Mouse (Mus musculus): ENCODE results near the gene Dock8. TPM values are rescaled to one million over a fixed set of nuclear protein-coding genes. Genes with fewer than 3 reads are reported as not detected.
A peak's percentile ranks its signal among the peaks of the same experiment; 100 is the strongest.

Dock8 gene
- polyA plus RNA-seq, 2 experiments: 4.8 to 8.3 TPM

DNA sequence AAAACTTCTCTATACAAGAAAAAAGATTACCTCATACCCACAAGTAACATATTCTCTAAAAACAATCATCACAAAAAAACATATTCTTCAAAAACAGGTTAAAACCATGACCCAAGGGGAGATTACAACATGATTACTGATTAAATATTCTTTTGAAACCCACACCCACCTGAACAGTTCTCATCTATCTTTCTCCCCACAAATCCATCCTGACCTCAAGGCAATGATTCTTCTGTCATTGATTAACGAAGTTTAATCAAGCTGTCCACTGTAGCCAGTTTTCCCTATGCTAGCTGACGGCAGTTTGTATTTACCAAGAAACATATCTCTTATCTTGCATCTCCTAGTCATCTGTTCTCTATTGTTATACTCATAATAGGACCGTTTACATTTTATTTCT, 98.6 kb downstream of the Dock8 start:
- no peaks in the 10 kb centered on the region for H3K9me3 ChIP-seq (ENCODE audit: control insufficient read depth, low read length)
- H3K4me2 ChIP-seq (replicated peaks; ENCODE audit: low read depth, low read length, severe bottlenecking): no peak overlapping the region
- no peak overlapping the region for H3K9ac ChIP-seq (ENCODE audit: low read depth, low read length, severe bottlenecking)
- 75% methylated on average over 3 of the region's 3 CpGs for WGBS
- H3K36me3 ChIP-seq (ENCODE audit: control insufficient read depth, insufficient read depth, low read length): no peaks in the 10 kb centered on the region
- H3K4me3 ChIP-seq (replicated peaks; ENCODE audit: low read length): no peak overlapping the region
- DNase-seq (ENCODE audit: low spot score): no peak
- ATAC-seq (ENCODE audit: low FRiP score, low read depth): no peak
- no peak for TF ChIP-seq POLR2A (IDR thresholded peaks at IDR 0.05; ENCODE audit: borderline replicate concordance, extremely low read depth, insufficient read depth, insufficient read length)
- H3K27ac ChIP-seq (replicated peaks; ENCODE audit: low read depth, low read length): no peak overlapping the region
- peaks cover 17% of the 10 kb centered on the region for H3K4me1 ChIP-seq (ENCODE audit: control insufficient read depth, insufficient read depth, low read length)
- H3K27me3 ChIP-seq (ENCODE audit: control insufficient read depth, insufficient read depth, low read length): no peaks in the 10 kb centered on the region

DNA sequence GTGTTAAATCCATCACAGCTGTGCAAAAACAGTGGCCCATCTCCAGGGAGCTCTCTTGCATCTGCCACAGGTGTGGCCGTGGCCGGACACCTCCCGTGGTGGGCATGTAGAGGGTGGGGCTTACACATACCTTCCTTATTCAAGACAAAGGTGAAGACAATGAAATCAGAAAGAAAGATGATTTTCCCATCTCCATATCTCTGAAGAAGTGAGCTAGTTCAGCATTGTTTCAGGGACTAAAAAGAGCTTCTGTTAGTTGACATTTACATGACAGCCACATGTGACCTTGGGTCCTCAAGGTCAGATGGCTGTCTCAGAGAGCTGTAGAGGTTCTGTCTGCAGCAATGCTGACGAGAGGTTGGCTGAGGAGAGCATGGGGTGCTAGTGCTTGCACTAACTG, 99.6 kb downstream of the Dock8 start:
- no peaks in the 10 kb centered on the region for H3K27me3 ChIP-seq (ENCODE audit: control insufficient read depth, insufficient read depth, low read length)
- no peak overlapping the region for H3K4me3 ChIP-seq (replicated peaks; ENCODE audit: low read length)
- TF ChIP-seq POLR2A (IDR thresholded peaks at IDR 0.05; ENCODE audit: borderline replicate concordance, extremely low read depth, insufficient read depth, insufficient read length): no peak
- H3K27ac ChIP-seq (replicated peaks; ENCODE audit: low read depth, low read length): no peak overlapping the region
- H3K4me2 ChIP-seq (replicated peaks; ENCODE audit: low read depth, low read length, severe bottlenecking): no peak overlapping the region
- H3K9ac ChIP-seq (ENCODE audit: low read depth, low read length, severe bottlenecking): no peak overlapping the region
- H3K36me3 ChIP-seq (ENCODE audit: control insufficient read depth, insufficient read depth, low read length): no peaks in the 10 kb centered on the region
- DNase-seq (ENCODE audit: low spot score) (no peak), ATAC-seq (ENCODE audit: low FRiP score, low read depth) (no peak)
- peaks cover 17% of the 10 kb centered on the region for H3K4me1 ChIP-seq (ENCODE audit: control insufficient read depth, insufficient read depth, low read length)
- WGBS: 86% methylated on average over 4 of the region's 4 CpGs
- no peaks in the 10 kb centered on the region for H3K9me3 ChIP-seq (ENCODE audit: control insufficient read depth, low read length)

DNA sequence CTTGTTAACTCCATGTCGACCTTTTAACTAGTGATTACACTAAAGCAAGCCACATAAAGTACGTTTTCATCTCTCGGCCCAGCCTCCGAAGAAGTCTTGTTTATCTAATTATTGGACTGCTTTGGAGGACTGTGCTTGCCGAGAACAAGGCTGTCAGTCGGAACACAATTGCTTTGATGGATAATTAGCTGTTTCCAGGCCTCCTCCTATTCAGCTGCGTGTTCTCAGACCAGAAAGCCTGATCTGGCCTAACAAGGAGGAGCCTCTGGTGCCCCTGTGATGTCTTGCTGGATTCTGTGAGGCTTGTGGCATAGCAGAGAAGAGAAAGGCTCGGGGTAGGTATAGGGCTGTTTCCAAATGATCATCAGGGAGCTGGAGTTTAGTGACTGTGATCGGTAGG, 106.3 kb downstream of the Dock8 start:
- WGBS: 33% methylated on average over 9 of the region's 9 CpGs
- H3K4me2 ChIP-seq (replicated peaks; ENCODE audit: low read depth, low read length, severe bottlenecking): no peak overlapping the region
- no peaks in the 10 kb centered on the region for H3K36me3 ChIP-seq (ENCODE audit: control insufficient read depth, insufficient read depth, low read length)
- TF ChIP-seq POLR2A (IDR thresholded peaks at IDR 0.05; ENCODE audit: borderline replicate concordance, extremely low read depth, insufficient read depth, insufficient read length): no peak
- no peaks in the 10 kb centered on the region for H3K9me3 ChIP-seq (ENCODE audit: control insufficient read depth, low read length)
- H3K27me3 ChIP-seq (ENCODE audit: control insufficient read depth, insufficient read depth, low read length): no peaks in the 10 kb centered on the region
- no peak overlapping the region for H3K4me3 ChIP-seq (replicated peaks; ENCODE audit: low read length)
- H3K9ac ChIP-seq (ENCODE audit: low read depth, low read length, severe bottlenecking): no peak overlapping the region
- DNase-seq (ENCODE audit: low spot score) (no peak), ATAC-seq (ENCODE audit: low FRiP score, low read depth) (no peak)
- no peak overlapping the region for H3K27ac ChIP-seq (replicated peaks; ENCODE audit: low read depth, low read length)
- H3K4me1 ChIP-seq (ENCODE audit: control insufficient read depth, insufficient read depth, low read length): no peaks in the 10 kb centered on the region

DNA sequence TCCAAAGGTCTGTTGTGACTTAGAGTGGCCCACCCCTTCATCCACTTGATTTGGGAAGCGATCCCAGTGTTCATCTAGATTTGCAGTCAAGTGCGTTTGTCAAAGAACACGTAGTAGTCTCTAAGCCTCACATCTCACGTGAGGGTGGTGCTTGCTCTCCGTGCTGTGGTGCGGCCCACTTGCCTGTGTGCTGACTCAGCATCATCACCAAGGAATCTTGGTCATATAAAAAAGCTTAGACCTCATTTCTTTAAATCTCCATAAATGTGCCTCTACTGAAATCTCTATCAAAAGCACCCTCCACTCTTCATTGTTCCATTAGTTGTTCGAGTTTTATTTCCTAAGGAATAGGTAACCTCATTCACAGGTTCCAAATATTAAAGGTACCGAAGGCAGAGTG, 107.0 kb downstream of the Dock8 start:
- H3K4me3 ChIP-seq (replicated peaks; ENCODE audit: low read length): no peak overlapping the region
- H3K9ac ChIP-seq (ENCODE audit: low read depth, low read length, severe bottlenecking): no peak overlapping the region
- H3K4me2 ChIP-seq (replicated peaks; ENCODE audit: low read depth, low read length, severe bottlenecking): no peak overlapping the region
- H3K27me3 ChIP-seq (ENCODE audit: control insufficient read depth, insufficient read depth, low read length): no peaks in the 10 kb centered on the region
- 90% methylated on average over 8 of the region's 8 CpGs for WGBS
- H3K36me3 ChIP-seq (ENCODE audit: control insufficient read depth, insufficient read depth, low read length): no peaks in the 10 kb centered on the region
- H3K4me1 ChIP-seq (ENCODE audit: control insufficient read depth, insufficient read depth, low read length): no peaks in the 10 kb centered on the region
- no peak overlapping the region for H3K27ac ChIP-seq (replicated peaks; ENCODE audit: low read depth, low read length)
- DNase-seq (ENCODE audit: low spot score) (no peak), ATAC-seq (ENCODE audit: low FRiP score, low read depth) (no peak)
- TF ChIP-seq POLR2A (IDR thresholded peaks at IDR 0.05; ENCODE audit: borderline replicate concordance, extremely low read depth, insufficient read depth, insufficient read length): no peak
- no peaks in the 10 kb centered on the region for H3K9me3 ChIP-seq (ENCODE audit: control insufficient read depth, low read length)

DNA sequence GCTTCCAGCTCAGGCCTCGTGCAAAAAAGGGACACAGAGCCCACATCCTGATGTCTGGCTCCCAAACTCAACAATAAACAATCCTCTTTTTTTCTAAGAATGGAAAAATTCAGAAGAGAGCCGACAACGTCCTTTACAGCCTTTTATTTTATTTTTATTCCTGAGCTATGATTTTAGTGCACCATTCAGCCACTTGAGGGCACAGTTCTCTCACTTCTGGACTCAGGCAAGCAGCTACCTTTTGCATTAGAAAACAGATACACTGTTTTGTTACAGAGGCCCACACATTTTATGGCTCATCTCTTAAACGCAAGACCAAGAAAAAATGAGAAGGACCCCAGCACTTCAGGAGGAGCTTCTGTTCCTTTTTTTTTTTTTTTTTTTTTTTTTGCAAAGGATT, 108.1 kb downstream of the Dock8 start:
- DNase-seq (ENCODE audit: low spot score): peak; percentile 24
- peak overlapping the region; percentile 27; the same call in 1 of the 2 replicates for H3K4me2 ChIP-seq (replicated peaks; ENCODE audit: low read depth, low read length, severe bottlenecking)
- H3K27me3 ChIP-seq (ENCODE audit: control insufficient read depth, insufficient read depth, low read length): no peaks in the 10 kb centered on the region
- WGBS: 24% methylated on average over 4 of the region's 4 CpGs
- H3K9ac ChIP-seq (ENCODE audit: low read depth, low read length, severe bottlenecking): no peak overlapping the region
- ATAC-seq (ENCODE audit: low FRiP score, low read depth): no peak
- H3K9me3 ChIP-seq (ENCODE audit: control insufficient read depth, low read length): no peaks in the 10 kb centered on the region
- H3K36me3 ChIP-seq (ENCODE audit: control insufficient read depth, insufficient read depth, low read length): no peaks in the 10 kb centered on the region
- H3K27ac ChIP-seq (replicated peaks; ENCODE audit: low read depth, low read length): no peak overlapping the region
- no peak for TF ChIP-seq POLR2A (IDR thresholded peaks at IDR 0.05; ENCODE audit: borderline replicate concordance, extremely low read depth, insufficient read depth, insufficient read length)
- no peaks in the 10 kb centered on the region for H3K4me1 ChIP-seq (ENCODE audit: control insufficient read depth, insufficient read depth, low read length)
- H3K4me3 ChIP-seq (replicated peaks; ENCODE audit: low read length): no peak overlapping the region
